Mouse (Mus musculus) liver, adult 2 months (tissue): ENCODE data around the gene Acvrl1. TPM values are rescaled to one million over a fixed set of nuclear protein-coding genes. Genes with fewer than 3 reads are reported as not detected.

Experiments
- DNase-seq: peaks from one replicate; pipeline ENCODE4 v3.0.0-alpha.2; 2011; ENCODE audit warnings: low read depth, low spot score; ENCODE audit errors: extremely low read depth
- H3K27ac ChIP-seq: fragments of 200-500 bp; replicated peaks from 2 replicates; pipeline ENCODE4 v1.5.1; 2012; ENCODE audit warnings: low read depth, mild to moderate bottlenecking, control low read depth, inconsistent platforms, low read length; ENCODE audit not compliant: insufficient read depth
- H3K27me3 ChIP-seq: fragments of 200-500 bp; 2 replicates; pipeline ENCODE4 v1.6.1; 2012; ENCODE audit warnings: mild to moderate bottlenecking, moderate library complexity, low read length, inconsistent platforms; ENCODE audit not compliant: control insufficient read depth, insufficient read depth
- H3K36me3 ChIP-seq: fragments of 200-500 bp; 2 replicates; pipeline ENCODE4 v1.6.1; 2012; ENCODE audit warnings: low read length, inconsistent platforms; ENCODE audit not compliant: control insufficient read depth, insufficient read depth
- H3K4me1 ChIP-seq: fragments of 200-500 bp; 2 replicates; pipeline ENCODE4 v1.6.1; 2011; ENCODE audit warnings: low read length; ENCODE audit not compliant: control insufficient read depth, insufficient read depth
- H3K4me3 ChIP-seq: fragments of 200-500 bp; 2 replicates; pipeline ENCODE4 v1.5.1; 2011; ENCODE audit warnings: low read depth, mild to moderate bottlenecking, control low read depth, low read length, moderate library complexity; ENCODE audit not compliant: insufficient read depth
- H3K79me2 ChIP-seq: fragments of 200-500 bp; 2 replicates; pipeline ENCODE4 v1.6.1; 2012; ENCODE audit warnings: inconsistent platforms, mild to moderate bottlenecking, low read length, moderate library complexity; ENCODE audit not compliant: control insufficient read depth, insufficient read depth
- H3K9ac ChIP-seq: fragments of 200-500 bp; 2 replicates; pipeline ENCODE4 v1.6.1; 2012; ENCODE audit warnings: low read depth, mild to moderate bottlenecking, control low read depth, inconsistent platforms, low read length
- CTCF ChIP-seq: fragments of 200-500 bp; IDR thresholded peaks from 2 replicates; pipeline ENCODE4 v1.5.1; 2011; ENCODE audit warnings: low read depth, low read length, control low read depth
- POLR2A ChIP-seq: fragments of 200-500 bp; IDR thresholded peaks from 2 replicates; pipeline ENCODE4 v1.6.1; 2011; ENCODE audit warnings: low read length, control low read depth; ENCODE audit not compliant: insufficient read depth; ENCODE audit errors: extremely low read depth
- whole genome bisulfite sequencing: fragments of 180-500 bp; shearing (Covaris S2); methylation state at CpG from one replicate; pipeline ENCODE4 v1.1.7; 2018; 5-methylcytosine and 5-hydroxymethylcytosine counted together
- polyA plus RNA-seq: library from polyadenylated mRNA; depleted of rRNA; stranded (reverse); fragments of >200 nt; gene quantifications from 2 replicates; pipeline ENCODE4 v1.2.3, GENCODE M21; 2012; rRNA removed
- total RNA-seq: library from RNA; depleted of rRNA; stranded (reverse); fragments of >200 nt; gene quantifications from 2 replicates; pipeline ENCODE4 v1.2.3, GENCODE M21; 2014; rRNA removed

The Acvrl1 gene
- total and polyA plus RNA-seq, 2 experiments, result 3.0 to 4.0 TPM

DNA sequence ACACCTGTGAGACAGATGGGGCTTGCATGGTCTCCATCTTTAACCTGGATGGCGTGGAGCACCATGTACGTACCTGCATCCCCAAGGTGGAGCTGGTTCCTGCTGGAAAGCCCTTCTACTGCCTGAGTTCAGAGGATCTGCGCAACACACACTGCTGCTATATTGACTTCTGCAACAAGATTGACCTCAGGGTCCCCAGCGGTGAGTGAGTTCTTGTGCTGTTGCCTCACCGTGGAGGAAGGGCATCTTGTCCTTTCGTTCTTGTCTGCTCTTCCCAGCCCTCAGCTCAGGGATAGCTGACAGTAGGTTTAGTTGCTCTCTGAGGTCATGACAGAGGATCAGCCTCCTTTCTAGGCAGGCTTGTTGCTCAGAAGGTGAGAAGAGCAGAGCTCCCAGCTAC is 65.6 kb downstream of the Acvrl1 start:
- Histone ChIP-seq H3K4me3 (no peak overlapping the region), H3K9ac (no peak overlapping the region), H3K27me3 (no peaks in the 10 kb centered on the region), H3K36me3 (no peaks in the 10 kb centered on the region), H3K4me1 (peaks cover 45% of the 10 kb centered on the region), H3K79me2 (no peaks in the 10 kb centered on the region), H3K27ac (peak overlapping the region; percentile 68)
- 44% methylated on average over 6 of the region's 6 CpGs for WGBS
- no peak for TF ChIP-seq POLR2A
- no peak for TF ChIP-seq CTCF
- DNase-seq, result peak; percentile 54

Other genes starting within 250 kb of the Acvrl1 start
- not detected in 2 replicates for gene Gm47841, start 81.1 kb upstream of the Acvrl1 start, total RNA-seq
- gene Gm47841, start 81.1 kb upstream of the Acvrl1 start, polyA plus RNA-seq, result not detected in 2 replicates
- gene Fignl2, start 50.0 kb upstream of the Acvrl1 start, total RNA-seq, result 1.8 and 2.3 TPM in 2 replicates
- 6.4 and 6.9 TPM in 2 replicates for gene Fignl2, start 50.0 kb upstream of the Acvrl1 start, polyA plus RNA-seq
- not detected in 2 replicates for gene Ankrd33, start 12.8 kb upstream of the Acvrl1 start, total RNA-seq
- not detected in 2 replicates for gene Ankrd33, start 12.8 kb upstream of the Acvrl1 start, polyA plus RNA-seq
- 4.5 and 5.0 TPM in 2 replicates for gene Acvr1b, start 45.5 kb downstream of the Acvrl1 start, total RNA-seq
- 9.4 and 9.6 TPM in 2 replicates for gene Acvr1b, start 45.5 kb downstream of the Acvrl1 start, polyA plus RNA-seq
- gene Grasp, start 95.7 kb downstream of the Acvrl1 start, total RNA-seq, result 0.92 and 1.5 TPM in 2 replicates
- gene Grasp, start 95.7 kb downstream of the Acvrl1 start, polyA plus RNA-seq, result 1.2 and 1.5 TPM in 2 replicates
- gene Nr4a1, start 125.7 kb downstream of the Acvrl1 start, total RNA-seq, result 0.18 and 0.60 TPM in 2 replicates
- gene Nr4a1, start 125.7 kb downstream of the Acvrl1 start, polyA plus RNA-seq, result 0.70 and 0.89 TPM in 2 replicates
- 55.3 and 63.2 TPM in 2 replicates for gene Atg101, start 155.8 kb downstream of the Acvrl1 start, total RNA-seq
- 89.3 and 94.5 TPM in 2 replicates for gene Atg101, start 155.8 kb downstream of the Acvrl1 start, polyA plus RNA-seq
- gene 6030408B16Rik, start 164.7 kb downstream of the Acvrl1 start, total RNA-seq, result not detected in 2 replicates
- 0.10 TPM in 1 of 2 replicates, not detected in the other for gene 6030408B16Rik, start 164.7 kb downstream of the Acvrl1 start, polyA plus RNA-seq
- 0.07 and 0.09 TPM in 2 replicates for gene Krt80, start 241.6 kb downstream of the Acvrl1 start, total RNA-seq
- 0.15 and 0.46 TPM in 2 replicates for gene Krt80, start 241.6 kb downstream of the Acvrl1 start, polyA plus RNA-seq